In genomic region chr13:41458709-41459108, GRCm38 (mm10) we compare ENCODE assay signal across 25 mouse cellular contexts. TPM values are rescaled to one million over a fixed set of nuclear protein-coding genes. Genes with fewer than 3 reads are reported as not detected.
DNase-seq lines count a peak whose midpoint lies in the region; ATAC-seq and TF ChIP-seq lines count a peak whose summit lies in the region.
"Had no signal": no experiment of that assay in that cellular context is flagged by ENCODE, and none has a peak within 500 bp of the region (broad histone marks: within the 10 kb centered on the region; RNA-seq: fewer than 3 reads in every experiment).

No protein-coding gene starts in this region.

- peak; percentile 73 for TF ChIP-seq EP300 in lung, postnatal 0 days (IDR thresholded peaks at IDR 0.05)
- TF ChIP-seq EP300 in stomach, postnatal 0 days (optimal IDR thresholded peaks at IDR 0.05), result no peak

- DNase-seq in lung, postnatal 0 days (ENCODE audit: low spot score), result peak; percentile 46
- no peak for DNase-seq in lung, postnatal 10 days
- peak; percentile 91 for DNase-seq in ZHBTc4 (ENCODE audit: low read depth, low spot score)
- DNase-seq in stomach, postnatal 0 days (ENCODE audit: low spot score), result peak; percentile 33
- DNase-seq in frontal cortex, postnatal 14 days (ENCODE audit: low spot score in 2 of 2), result no peak
- DNase-seq in urinary bladder, postnatal 25 days (ENCODE audit: low spot score), result no peak
- no peak for DNase-seq in layer of hippocampus, adult 2 months (ENCODE audit: low spot score in 2 of 2)
- DNase-seq: adrenal gland, adult 2 months; adrenal gland, postnatal 25 days; cerebellum, adult 8-10 months; cerebellum, postnatal 14 days; embryo, embryonic 11 days; gastrocnemius, postnatal 14 days; heart, adult 2 months had no signal

- no peaks in the 10 kb centered on the region for H3K36me3 ChIP-seq in lung, postnatal 0 days (ENCODE audit: insufficient read depth, low read length)
- H3K36me3 ChIP-seq in intestine, postnatal 0 days (ENCODE audit: control insufficient read depth, insufficient read depth), result no peaks in the 10 kb centered on the region
- H3K36me3 ChIP-seq in stomach, postnatal 0 days (ENCODE audit: control insufficient read depth, insufficient read depth, low read length), result no peaks in the 10 kb centered on the region
- H3K36me3 ChIP-seq: embryonic facial prominence, embryonic 15.5 days; forebrain, embryonic 10.5 days; forebrain, embryonic 15.5 days; G1E; heart, embryonic 15.5 days; hindbrain, embryonic 10.5 days; hindbrain, embryonic 15.5 days had no signal

- no peak overlapping the region for H3K9ac ChIP-seq in lung, postnatal 0 days (replicated peaks; ENCODE audit: low read depth)
- H3K9ac ChIP-seq in intestine, postnatal 0 days (ENCODE audit: low read depth, low read length), result no peak overlapping the region
- no peak overlapping the region for H3K9ac ChIP-seq in stomach, postnatal 0 days (ENCODE audit: low read length)
- H3K9ac ChIP-seq: embryonic facial prominence, embryonic 15.5 days; forebrain, embryonic 15.5 days; heart, embryonic 15.5 days; hindbrain, embryonic 15.5 days had no signal

- H3K9me3 ChIP-seq in lung, postnatal 0 days (ENCODE audit: low read length), result no peaks in the 10 kb centered on the region
- H3K9me3 ChIP-seq in intestine, postnatal 0 days (ENCODE audit: control insufficient read depth), result no peaks in the 10 kb centered on the region
- no peaks in the 10 kb centered on the region for H3K9me3 ChIP-seq in stomach, postnatal 0 days (ENCODE audit: control insufficient read depth, low read length)
- H3K9me3 ChIP-seq: embryonic facial prominence, embryonic 15.5 days; forebrain, embryonic 10.5 days; forebrain, embryonic 15.5 days; G1E; heart, embryonic 15.5 days; hindbrain, embryonic 10.5 days; hindbrain, embryonic 15.5 days had no signal

- no peak overlapping the region for H3K4me2 ChIP-seq in lung, postnatal 0 days (replicated peaks; ENCODE audit: low read depth, low read length)
- peak overlapping the region; percentile 25; the same call in 1 of the 2 replicates for H3K4me2 ChIP-seq in intestine, postnatal 0 days (replicated peaks; ENCODE audit: low read depth)
- H3K4me2 ChIP-seq in stomach, postnatal 0 days (replicated peaks; ENCODE audit: low read depth), result no peak overlapping the region
- H3K4me2 ChIP-seq: embryonic facial prominence, embryonic 15.5 days; forebrain, embryonic 15.5 days; heart, embryonic 11.5 days; heart, embryonic 15.5 days; hindbrain, embryonic 15.5 days had no signal

- peaks cover 16% of the 10 kb centered on the region; the same call in 1 of the 2 replicates for H3K4me1 ChIP-seq in lung, postnatal 0 days (ENCODE audit: insufficient read depth, low read depth, low read length)
- H3K4me1 ChIP-seq in intestine, postnatal 0 days (replicated peaks; ENCODE audit: control insufficient read depth, insufficient read depth, low read length), result peaks cover 26% of the 10 kb centered on the region; the same call in 1 of the 2 replicates
- H3K4me1 ChIP-seq in stomach, postnatal 0 days (replicated peaks; ENCODE audit: control insufficient read depth, insufficient read depth), result peaks cover 5% of the 10 kb centered on the region; the same call in 1 of the 2 replicates
- H3K4me1 ChIP-seq: hindbrain, embryonic 15.5 days had no signal

- H3K4me3 ChIP-seq in lung, postnatal 0 days (ENCODE audit: low read depth, low read length), result no peak overlapping the region
- H3K4me3 ChIP-seq in intestine, postnatal 0 days (ENCODE audit: low read depth, low read length), result no peak overlapping the region
- H3K4me3 ChIP-seq in stomach, postnatal 0 days (ENCODE audit: low read depth, low read length), result no peak overlapping the region
- H3K4me3 ChIP-seq in layer of hippocampus, adult 2 months, result no peak overlapping the region
- H3K4me3 ChIP-seq: embryonic facial prominence, embryonic 15.5 days; erythroblast, embryonic 14.5 days; forebrain, embryonic 10.5 days; forebrain, embryonic 15.5 days; heart, adult 2 months; heart, embryonic 15.5 days; hindbrain, embryonic 10.5 days; hindbrain, embryonic 15.5 days had no signal

- H3K27ac ChIP-seq in lung, postnatal 0 days (ENCODE audit: low read length), result peak overlapping the region; percentile 77
- peak overlapping the region; percentile 78 for H3K27ac ChIP-seq in intestine, postnatal 0 days (ENCODE audit: low read depth, low read length)
- H3K27ac ChIP-seq in stomach, postnatal 0 days (replicated peaks), result no peak overlapping the region
- no peak overlapping the region for H3K27ac ChIP-seq in layer of hippocampus, adult 2 months
- H3K27ac ChIP-seq: embryonic facial prominence, embryonic 15.5 days; forebrain, embryonic 10.5 days; forebrain, embryonic 15.5 days; heart, adult 2 months; heart, embryonic 15.5 days; hindbrain, embryonic 10.5 days; hindbrain, embryonic 15.5 days had no signal

- H3K27me3 ChIP-seq in lung, postnatal 0 days (replicated peaks; ENCODE audit: insufficient read depth, low read length), result no peaks in the 10 kb centered on the region
- no peaks in the 10 kb centered on the region for H3K27me3 ChIP-seq in intestine, postnatal 0 days (replicated peaks; ENCODE audit: control insufficient read depth, insufficient read depth, low read length)
- no peaks in the 10 kb centered on the region for H3K27me3 ChIP-seq in stomach, postnatal 0 days (ENCODE audit: control insufficient read depth, insufficient read depth, low read length)
- H3K27me3 ChIP-seq: CH12.LX; embryonic facial prominence, embryonic 15.5 days; forebrain, embryonic 15.5 days; hindbrain, embryonic 15.5 days had no signal

- TF ChIP-seq CTCF in lung, postnatal 0 days (IDR thresholded peaks at IDR 0.05), result no peak
- TF ChIP-seq CTCF in intestine, postnatal 0 days (IDR thresholded peaks at IDR 0.05; ENCODE audit: low read depth), result no peak
- TF ChIP-seq CTCF in stomach, postnatal 0 days (IDR thresholded peaks at IDR 0.05; ENCODE audit: low read depth), result no peak
- TF ChIP-seq CTCF in layer of hippocampus, adult 2 months (conservative IDR thresholded peaks at IDR 0.05), result no peak

- WGBS in lung, postnatal 0 days, result 65% methylated on average over 2 of the region's 2 CpGs
- WGBS in intestine, postnatal 0 days, result 33% methylated on average over 2 of the region's 2 CpGs
- whole genome bisulfite sequencing in stomach, postnatal 0 days, result 41% methylated on average over 2 of the region's 2 CpGs

- peak; percentile 55 for ATAC-seq in lung, postnatal 0 days
- peak; percentile 93 for ATAC-seq in intestine, postnatal 0 days
- peak; percentile 74 for ATAC-seq in stomach, postnatal 0 days (ENCODE audit: low FRiP score, low TSS enrichment)
- ATAC-seq: forebrain, embryonic 15.5 days had no signal

RNA-seq across cellular contexts. Expression of gene Nedd9, which starts 28.5 kb away (rescaled TPM):
- polyA plus RNA-seq in lung, postnatal 0 days (2015; fragmentation: Nextera tagmentation; extraction: Ambion mirVana), result 79.1 and 79.3 TPM in 2 replicates
- 17.6 and 18.9 TPM in 2 replicates for polyA plus RNA-seq in intestine, postnatal 0 days (2015; fragmentation: Nextera tagmentation; extraction: Ambion mirVana)
- 17.1 and 20.3 TPM in 2 replicates for polyA plus RNA-seq in stomach, postnatal 0 days (2015; fragmentation: Nextera tagmentation; extraction: Ambion mirVana)
- total RNA-seq in layer of hippocampus, adult 2 months (2021), result 10 to 100 TPM; 12.4 to 14.1 TPM
- polyA plus RNA-seq: erythroblast, embryonic 14.5 days; G1E had no signal

Comparison
In these comparisons a context has a peak if more than half of its experiments do, and no peak if none do; other contexts are left out.
1. DNase-seq: peak in lung, postnatal 0 days (single experiment), ZHBTc4 (single experiment) and stomach, postnatal 0 days (single experiment); none in lung, postnatal 10 days (single experiment), frontal cortex, postnatal 14 days (0 of 2), urinary bladder, postnatal 25 days (single experiment) and layer of hippocampus, adult 2 months (0 of 2).
2. H3K27ac ChIP-seq: peak in lung, postnatal 0 days (single experiment) and intestine, postnatal 0 days (single experiment); none in stomach, postnatal 0 days (single experiment) and layer of hippocampus, adult 2 months (single experiment).
3. Peak in every context shown above with its lines, with median percentiles within 50 percentile points of each other: ATAC-seq.